Mouse (Mus musculus) cerebellum, postnatal 36 days (tissue): Measurements from ENCODE around the gene Abhd16b.

Experiments
- DNase-seq, 2 experiments: peaks; one replicate each; pipeline ENCODE4 v3.0.0; 2021 to 2022; ENCODE audit warnings: mixed read lengths in 2 of 2

The Abhd16b gene

DNA sequence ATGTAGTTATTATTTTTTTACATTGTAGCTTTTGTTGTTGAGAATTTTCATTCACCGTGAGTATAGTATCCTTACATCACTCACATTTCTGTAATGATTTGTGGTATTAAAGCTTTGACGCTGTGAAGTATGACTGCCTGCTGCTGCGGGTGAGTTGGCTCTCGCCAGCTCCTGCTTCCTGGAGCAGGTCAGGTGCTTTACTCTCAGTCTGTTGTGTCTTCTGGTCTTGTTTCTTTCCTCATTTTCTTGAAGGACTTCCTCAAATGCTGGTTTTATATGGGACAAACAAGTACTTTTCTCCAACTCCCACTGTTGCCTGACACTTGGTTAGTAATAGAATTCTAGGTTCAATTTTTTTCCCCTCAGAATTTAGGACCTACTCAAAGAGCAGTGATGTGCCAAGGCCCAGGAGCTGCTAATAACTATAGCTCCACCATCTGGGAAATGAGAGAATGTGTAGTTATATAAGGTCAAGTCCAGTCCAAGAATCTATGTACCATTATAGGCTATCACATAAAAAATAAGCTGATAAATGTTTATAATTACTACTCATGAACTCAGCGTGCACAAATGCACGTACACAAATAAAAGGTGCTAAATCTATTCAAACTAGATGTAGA is 48.9 kb downstream of the Abhd16b start:
- DNase-seq = no peak
